Mouse (Mus musculus) left cerebral cortex, postnatal 14 days (tissue): ENCODE results near the gene Nrxn3. TPM values are rescaled to one million over a fixed set of nuclear protein-coding genes. Genes with fewer than 3 reads are reported as not detected.

Experiments used
- DNase-seq, 2 experiments: peaks; one replicate each; pipeline ENCODE4 v3.0.0; 2021 to 2022; ENCODE audit warnings: low spot score in 2 of 2, mixed read lengths in 1 of 2
- intact Hi-C: fragments of 180-260 bp; cut with DNase I; formaldehyde crosslinking; loops from one replicate; pipeline ENCODE4 v1.15.1; 2025
- long read RNA-seq, 2 experiments: library from polyadenylated mRNA; stranded (forward); transcript quantifications; one replicate each; pipeline ENCODE4 v2.0.0; 2021
- total RNA-seq, 2 experiments: library from RNA; stranded (reverse); gene quantifications; 2 replicates each; pipeline ENCODE4 v1.2.3; 2021

Gene Nrxn3
- total RNA-seq: 100 to 1,000 TPM; 202 to 209 TPM
- long read RNA-seq, experiment 1, partial matches to known transcripts: 11 of 17 reads
- long read RNA-seq, experiment 1, other reads (novel, unspliced or antisense): 6 of 17 reads
- long read RNA-seq, experiment 2, partial matches to known transcripts: 17 of 28 reads
- long read RNA-seq, experiment 2, other reads (novel, unspliced or antisense): 11 of 28 reads

GRCm38 (mm10) chr12:88722691-88723070 lies at the start of gene Nrxn3:
Gene Nrxn3 (plus strand): TSS chr12:88722876.
- peak; percentile 86 to 87 for DNase-seq
- intact Hi-C loops: no loop called here

DNA sequence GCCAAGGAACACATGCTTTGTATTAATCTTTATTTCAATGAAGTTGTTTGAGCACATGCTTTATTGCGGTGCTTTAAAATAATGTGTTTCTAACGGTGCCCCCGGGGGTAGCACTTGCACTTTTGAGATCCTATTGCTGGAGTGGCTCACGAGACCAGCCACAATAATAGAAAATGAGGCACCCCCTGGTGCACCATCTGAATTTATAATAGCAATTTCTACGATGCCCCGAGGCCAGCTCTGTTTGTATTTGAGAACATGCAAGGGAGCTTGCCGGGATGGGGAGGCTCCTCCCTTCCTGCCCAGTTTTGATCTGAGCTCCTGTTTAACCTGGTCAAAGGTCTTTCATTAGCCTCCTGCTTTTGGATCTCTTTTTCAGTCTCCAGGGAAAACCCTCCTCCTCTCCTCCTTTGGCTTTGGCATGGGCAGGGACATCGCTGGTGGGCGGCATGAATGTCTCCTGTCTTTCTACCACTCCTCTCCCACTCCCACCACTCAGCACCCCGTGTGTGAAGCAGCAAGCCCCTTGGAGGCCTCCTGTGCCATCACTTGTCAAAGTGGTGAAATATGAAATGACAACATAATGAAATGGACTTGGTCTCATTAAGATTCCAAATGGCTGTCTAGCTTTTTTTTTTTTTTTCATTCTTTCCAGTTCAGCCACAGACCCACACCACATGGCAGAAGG lies 18.4 kb upstream of the Nrxn3 start:
- no peak for DNase-seq
- intact Hi-C loops: loop anchor here (10.0 kb wide), 1 partner anchor 280 kb away; no protein-coding TSS in a partner anchor

DNA sequence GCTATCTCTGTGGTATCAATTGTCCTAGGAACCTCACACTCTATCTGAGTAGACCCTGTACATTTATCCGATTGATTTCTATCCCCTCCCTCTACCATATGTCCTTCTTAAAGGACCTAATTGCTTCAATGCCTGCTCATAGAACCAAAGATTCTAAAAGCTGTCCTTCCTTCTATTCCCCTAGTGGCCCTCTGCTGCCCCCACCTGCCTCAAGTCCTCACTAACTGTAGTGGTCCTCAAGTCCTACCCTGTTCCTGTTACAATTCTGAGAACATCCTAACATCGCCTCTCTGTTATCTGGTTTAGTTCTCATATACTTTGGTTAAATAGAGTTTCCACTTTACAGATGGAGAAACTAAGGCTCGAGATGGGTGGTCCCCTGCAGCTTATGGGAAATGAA lies 16.7 kb upstream of the Nrxn3 start:
- intact Hi-C loops: loop anchor here (5.0 to 10.0 kb wide), 2 partner anchors 279 to 299 kb away; no protein-coding TSS in a partner anchor
- no peak for DNase-seq

DNA sequence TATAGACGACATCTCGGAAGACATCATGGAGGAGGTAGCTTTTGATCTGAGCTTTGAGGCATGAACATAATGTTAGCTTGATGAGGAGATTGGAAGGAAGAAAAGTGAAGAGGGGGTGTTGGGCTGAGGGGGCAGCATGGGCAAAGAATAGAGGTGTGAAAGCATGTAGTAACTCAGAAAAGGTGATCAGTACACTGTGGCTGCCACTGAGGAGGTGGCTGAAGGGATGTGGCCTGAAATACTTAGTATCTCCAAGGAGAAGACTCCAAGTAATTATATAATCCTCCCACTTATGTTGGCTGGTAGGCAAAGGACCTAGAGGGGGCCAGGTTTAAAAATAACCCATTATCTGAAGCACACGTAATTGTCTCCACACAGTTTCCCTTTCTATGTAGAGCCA lies 14.9 kb upstream of the Nrxn3 start:
- intact Hi-C loops: loop anchor here (5.0 to 10.0 kb wide), 2 partner anchors 277 to 300 kb away; no protein-coding TSS in a partner anchor
- DNase-seq: no peak

DNA sequence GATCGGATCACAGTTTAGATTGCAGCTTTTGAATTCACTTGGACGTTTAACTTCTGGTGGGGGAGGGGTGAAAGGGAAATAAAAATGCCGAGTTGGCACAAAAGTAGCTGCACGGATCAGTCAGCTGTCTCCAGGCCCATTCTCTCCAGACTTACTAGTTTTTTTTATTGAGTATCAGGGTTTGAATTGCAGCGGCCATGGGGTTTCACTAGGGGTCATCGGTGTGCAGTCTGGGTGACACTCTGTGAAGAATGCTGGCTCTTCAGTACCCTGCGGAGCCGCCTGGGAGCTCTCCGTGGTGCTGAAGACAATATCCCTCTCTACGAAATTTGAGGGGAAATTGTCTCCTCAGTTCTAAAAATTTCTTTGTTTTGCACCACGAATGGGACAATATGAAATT lies 13.5 kb upstream of the Nrxn3 start:
- DNase-seq: no peak
- intact Hi-C loops: loop anchor here (5.0 to 10.0 kb wide), 2 partner anchors 276 to 302 kb away; no protein-coding TSS in a partner anchor

DNA sequence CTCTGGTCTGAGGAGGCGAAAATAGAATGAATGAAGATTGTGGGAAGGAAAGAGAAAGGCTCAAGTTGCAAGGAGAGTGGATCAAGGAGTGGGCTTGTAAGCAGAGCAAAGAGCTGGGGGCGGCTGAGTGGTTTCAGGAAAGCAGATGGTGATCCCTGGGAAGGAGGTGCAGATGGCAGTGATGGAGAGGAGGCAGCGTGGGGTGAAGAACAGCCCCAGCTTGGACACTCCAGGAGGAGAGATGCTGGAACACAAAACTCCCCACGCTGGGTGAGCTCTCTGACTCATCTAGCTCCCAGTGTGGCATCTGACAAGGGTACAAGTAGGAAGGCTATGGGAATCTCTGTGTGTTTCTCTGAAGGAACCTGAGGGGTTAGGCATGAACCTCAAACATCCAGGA lies 9.2 kb upstream of the Nrxn3 start:
- DNase-seq: peak in 1 of 2 experiments; percentile 39
- intact Hi-C loops: loop anchor here (10.0 kb wide), 1 partner anchor 391 kb away; no protein-coding TSS in a partner anchor

DNA sequence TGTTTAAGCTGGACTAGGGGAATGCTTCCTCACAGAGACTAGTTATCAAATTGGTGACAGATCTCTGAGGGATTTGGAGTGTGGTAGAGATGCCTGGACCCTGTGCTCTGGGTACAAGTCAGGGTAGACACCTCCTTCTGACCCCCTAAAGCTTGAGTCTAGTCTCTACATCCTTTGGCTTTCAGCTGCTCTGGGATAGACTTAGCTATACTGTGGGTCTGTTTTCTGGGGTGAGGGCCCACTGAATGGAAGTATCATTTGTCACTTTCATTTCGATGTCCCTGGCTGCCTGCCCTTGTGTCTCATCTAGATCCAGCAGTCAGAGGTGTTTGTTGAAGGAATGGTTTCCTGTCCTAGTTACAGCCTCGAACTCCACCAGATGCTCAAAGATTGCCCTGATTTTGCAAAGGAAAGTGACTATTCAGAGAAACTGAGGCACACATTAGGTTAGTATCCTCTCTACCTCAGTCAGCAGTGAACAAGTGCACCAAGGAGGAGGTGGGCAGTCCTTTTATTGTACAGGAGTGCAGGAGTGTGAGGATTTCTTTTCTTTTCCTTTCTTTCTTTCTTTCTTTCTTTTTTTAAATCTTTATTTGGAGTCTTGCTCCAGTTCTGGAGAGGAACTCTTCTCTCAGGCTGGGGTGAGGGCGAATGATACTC lies 515 bp upstream of the Nrxn3 start:
- intact Hi-C loops: no loop called here
- DNase-seq: no peak

DNA sequence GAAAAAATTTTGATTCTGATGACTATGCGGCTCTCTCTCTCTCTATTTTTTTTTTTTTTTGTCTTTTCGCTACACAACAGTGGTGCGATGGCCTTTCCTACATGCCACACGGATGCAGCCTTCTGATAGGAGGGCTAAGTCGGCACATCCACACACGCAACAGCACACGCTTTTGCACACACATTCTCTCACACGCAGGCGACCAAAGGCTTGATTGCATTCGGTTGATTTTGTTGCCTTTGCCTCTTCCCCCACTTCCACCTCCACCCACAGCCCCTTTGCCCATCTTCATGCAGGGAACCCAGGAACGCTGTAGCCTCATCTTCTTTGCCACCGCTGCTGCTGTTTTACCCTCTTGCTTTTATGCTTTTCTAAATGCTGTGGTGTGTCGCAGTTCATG lies 3.6 kb downstream of the Nrxn3 start:
- DNase-seq: no peak
- intact Hi-C loops: no loop called here

GRCm38 (mm10) chr12:88726755-88727154 lies 4.1 kb downstream of the Nrxn3 start:
- intact Hi-C loops: no loop called here
- DNase-seq: no peak

DNA sequence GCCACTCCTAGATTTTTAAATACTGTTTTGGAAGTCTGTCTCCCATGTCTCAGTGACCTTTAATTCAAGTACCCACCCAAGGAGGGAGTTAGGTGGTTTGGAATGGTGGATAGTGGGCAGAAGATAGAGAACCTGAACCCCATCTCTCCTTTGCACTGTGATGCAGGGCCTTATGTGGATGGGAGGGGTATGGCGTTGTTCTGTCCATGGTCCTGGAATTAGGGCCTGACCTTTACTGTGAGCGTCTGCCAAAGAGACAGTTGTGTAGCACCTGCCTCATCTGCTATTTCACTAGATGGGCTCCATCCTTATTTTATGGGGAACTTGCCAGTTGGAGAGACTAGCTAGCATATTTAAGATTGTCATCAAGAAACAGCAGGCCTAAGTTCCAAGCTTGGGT lies 8.0 kb downstream of the Nrxn3 start:
- intact Hi-C loops: no loop called here
- no peak for DNase-seq

DNA sequence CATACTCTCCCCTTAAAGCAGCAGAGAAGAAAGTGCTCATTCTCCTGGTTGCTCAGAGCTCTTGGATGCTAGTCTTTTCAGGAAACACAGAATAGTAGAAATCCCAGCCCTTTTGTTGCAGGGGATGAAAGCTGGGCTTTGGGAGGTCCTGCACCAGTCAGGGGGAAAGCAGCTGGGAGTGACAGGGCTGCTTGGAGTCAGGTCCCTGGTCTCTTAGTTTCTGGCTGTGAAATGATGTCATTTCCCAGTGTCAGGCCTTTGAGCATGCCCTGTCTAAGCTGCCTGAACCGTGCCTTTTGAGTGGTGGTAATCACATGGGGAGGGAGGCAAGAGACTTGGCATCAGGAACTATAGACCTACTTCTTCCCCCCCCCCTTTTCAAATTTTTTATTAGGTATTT lies 12.4 kb downstream of the Nrxn3 start:
- no peak for DNase-seq
- intact Hi-C loops: no loop called here

DNA sequence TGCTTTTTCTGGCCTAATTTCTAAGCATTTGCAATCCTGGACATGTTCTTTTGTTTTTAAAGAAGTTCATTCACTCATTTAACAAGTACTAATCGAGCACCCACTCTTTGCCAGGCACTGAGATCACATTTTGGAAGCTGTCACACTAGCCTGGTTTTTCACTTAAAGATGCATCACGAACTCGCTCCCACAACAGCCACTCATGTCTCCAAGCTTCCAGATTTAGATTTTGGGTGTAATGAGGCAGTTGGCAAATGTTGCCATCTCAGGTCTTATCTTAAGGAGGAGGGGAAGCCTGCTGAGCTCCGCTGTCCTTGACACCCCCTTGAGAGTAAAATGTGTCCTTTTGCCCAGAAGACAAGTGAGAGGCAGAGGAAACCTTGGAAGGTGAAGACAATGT lies 14.4 kb downstream of the Nrxn3 start:
- intact Hi-C loops: no loop called here
- DNase-seq: peak; percentile 47 to 50

- peak; percentile 65 to 78 for DNase-seq
Measured at GRCm38 (mm10) chr12:88738616-88739015, 15.9 kb downstream of the Nrxn3 start.

DNA sequence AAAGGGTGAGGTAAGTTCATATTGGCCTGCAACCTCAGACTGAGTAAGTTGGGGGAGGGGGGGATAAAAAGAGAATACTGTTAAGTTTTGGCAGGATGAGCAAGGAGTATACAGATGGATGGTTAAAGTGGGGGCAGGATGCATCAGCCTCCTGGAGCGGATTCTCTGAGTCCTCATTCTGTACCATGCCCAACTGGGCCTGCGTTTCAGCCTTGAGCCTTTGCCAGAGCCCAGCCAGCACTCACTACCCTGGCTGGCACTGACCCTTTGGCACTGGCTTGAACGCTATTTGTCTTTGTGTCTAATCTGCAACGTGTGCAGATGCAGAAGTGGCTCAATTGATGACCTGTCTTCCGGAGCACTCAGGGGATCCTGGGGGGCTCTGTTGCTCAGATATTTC lies 24.1 kb downstream of the Nrxn3 start:
- intact Hi-C loops: no loop called here
- no peak for DNase-seq

More at GRCm38 (mm10) chr12:88738616-88739015, 15.9 kb downstream of the Nrxn3 start:
- intact Hi-C loops: no loop called here

DNA sequence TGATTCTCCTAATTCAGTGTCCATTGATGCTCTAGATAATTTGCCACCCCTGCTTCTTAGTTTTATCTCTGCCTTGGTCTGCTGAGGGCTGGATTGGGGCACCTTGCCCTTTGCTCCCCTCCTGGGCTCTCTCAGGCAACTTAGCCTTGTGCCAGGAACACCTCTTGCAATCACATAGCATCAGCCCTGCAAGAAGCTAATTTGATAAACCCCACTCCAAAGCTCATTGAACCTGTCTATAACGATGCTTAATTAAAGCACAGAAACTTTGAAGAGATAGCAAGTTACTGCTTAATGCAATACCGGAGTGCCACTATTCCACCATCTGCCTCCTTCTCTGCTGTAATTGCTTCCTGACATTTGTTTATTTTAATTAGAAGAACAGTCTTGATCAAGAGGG lies 42.1 kb downstream of the Nrxn3 start:
- intact Hi-C loops: no loop called here
- DNase-seq: no peak

- intact Hi-C loops: no loop called here
- peak; percentile 15 to 58 for DNase-seq
Measured at GRCm38 (mm10) chr12:88774666-88775065, 52.0 kb downstream of the Nrxn3 start.

- no peak for DNase-seq
- intact Hi-C loops: no loop called here
Measured at GRCm38 (mm10) chr12:88778036-88778435, 55.4 kb downstream of the Nrxn3 start.

GRCm38 (mm10) chr12:88784199-88785147 lies 61.8 kb downstream of the Nrxn3 start:
- intact Hi-C loops: no loop called here

GRCm38 (mm10) chr12:88793314-88793713 lies 70.6 kb downstream of the Nrxn3 start:
- no peak for DNase-seq
- intact Hi-C loops: no loop called here

More at GRCm38 (mm10) chr12:88784199-88785147, 61.8 kb downstream of the Nrxn3 start:
- no peak for DNase-seq
